Mouse (Mus musculus) liver, embryonic 11.5 days (tissue): ENCODE results near the gene Rwdd1. TPM values are rescaled to one million over a fixed set of nuclear protein-coding genes. Genes with fewer than 3 reads are reported as not detected.
A peak's percentile ranks its signal among the peaks of the same experiment; 100 is the strongest.

Experiments
- ATAC-seq: fragments of 200-750 bp; cut with Nextera tagmentation; replicated peaks from 2 replicates; pipeline ENCODE4 v1.8.0; 2017; ENCODE audit warnings: moderate number of reproducible peaks, mild to moderate bottlenecking, moderate TSS enrichment, moderate library complexity; ENCODE audit not compliant: low FRiP score
- DNase-seq: peaks from one replicate; pipeline ENCODE4 v3.0.0-alpha.2; 2017; ENCODE audit warnings: low spot score
- H3K27ac ChIP-seq: fragments of 300-500 bp; sonication (generic); 2 replicates; pipeline ENCODE4 v1.5.1; 2014; ENCODE audit warnings: mild to moderate bottlenecking, low read depth, low read length, control low read depth
- H3K27me3 ChIP-seq: fragments of 300-500 bp; sonication (generic); replicated peaks from 2 replicates; pipeline ENCODE4 v1.6.1; 2014; ENCODE audit warnings: low read length, mixed read lengths; ENCODE audit not compliant: control insufficient read depth, insufficient read depth
- H3K36me3 ChIP-seq: fragments of 300-500 bp; sonication (generic); 2 replicates; pipeline ENCODE4 v1.6.1; 2014; ENCODE audit warnings: mild to moderate bottlenecking, low read length, moderate library complexity, mixed read lengths; ENCODE audit not compliant: control insufficient read depth, insufficient read depth
- H3K4me1 ChIP-seq: fragments of 300-500 bp; sonication (generic); replicated peaks from 2 replicates; pipeline ENCODE4 v1.6.1; 2014; ENCODE audit warnings: low read length, mixed read lengths; ENCODE audit not compliant: control insufficient read depth, insufficient read depth
- H3K4me2 ChIP-seq: fragments of 300-500 bp; sonication (generic); 2 replicates; pipeline ENCODE4 v1.6.1; 2014; ENCODE audit warnings: mild to moderate bottlenecking, control low read depth, moderate library complexity
- H3K4me3 ChIP-seq: fragments of 300-500 bp; sonication (generic); 2 replicates; pipeline ENCODE4 v1.5.1; 2014; ENCODE audit warnings: low read depth, low read length, control low read depth
- H3K9ac ChIP-seq: fragments of 300-500 bp; sonication (generic); 2 replicates; pipeline ENCODE4 v1.6.1; 2014; ENCODE audit warnings: low read depth, low read length, control low read depth
- H3K9me3 ChIP-seq: fragments of 300-500 bp; sonication (generic); 2 replicates; pipeline ENCODE4 v1.6.1; 2016; ENCODE audit warnings: low read length, inconsistent platforms, mixed read lengths; ENCODE audit not compliant: control insufficient read depth
- WGBS: fragments of 180-500 bp; shearing (Covaris S2); extraction: QIAGEN DNeasy Blood & Tissue Kit; methylation state at CpG from one replicate; pipeline ENCODE4 v1.1.7; 2014; 5-methylcytosine and 5-hydroxymethylcytosine counted together
- polyA plus RNA-seq: library from polyadenylated mRNA; unstranded; fragments of >200 nt; fragmentation: Nextera tagmentation; extraction: Ambion mirVana; gene quantifications from 2 replicates; pipeline ENCODE4 v1.2.1, GENCODE M21; 2014

Gene Rwdd1
- polyA plus RNA-seq, 1 experiment from 2014 or later: 139 TPM

DNA sequence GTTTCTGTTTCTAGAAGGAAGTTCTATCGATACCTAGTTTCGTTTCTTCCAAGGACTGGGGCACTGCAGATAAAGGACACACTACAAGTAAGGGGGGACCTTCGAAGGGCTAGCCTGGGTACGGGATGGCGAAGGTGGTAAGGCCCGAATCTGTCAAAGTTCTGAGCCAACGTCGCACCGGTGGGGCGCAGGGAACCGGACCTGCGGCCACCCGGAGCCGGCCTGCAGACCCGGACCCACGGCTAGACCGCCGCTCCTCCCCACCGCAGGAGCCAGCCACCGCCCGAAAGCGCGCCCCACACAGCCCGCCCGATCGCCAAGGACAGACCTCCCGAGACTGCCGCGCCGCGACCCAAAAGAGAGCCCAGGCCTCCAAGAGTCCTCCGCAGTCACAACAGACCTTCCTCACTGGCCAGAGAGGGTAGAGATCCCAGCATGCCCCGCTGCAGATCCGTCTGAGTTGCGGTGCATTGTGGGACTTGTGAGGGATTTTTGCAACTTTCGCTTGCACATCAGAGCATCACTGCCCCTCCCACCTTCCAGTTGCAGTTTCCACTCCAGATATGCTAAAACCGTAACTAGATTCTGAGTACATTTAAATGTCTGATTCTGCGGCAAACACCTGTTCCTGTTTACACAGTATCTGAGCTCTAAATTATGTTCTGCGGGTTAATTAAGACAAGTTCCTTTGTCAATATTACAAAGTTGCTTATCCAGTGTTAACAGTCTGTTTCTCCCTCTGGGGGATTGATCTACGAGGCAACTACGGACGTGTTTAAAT is 68.4 kb downstream of the Rwdd1 start, which contains the start of gene Zup1:
Gene Zup1 (minus strand): TSS at position 467 of the 781 bp plus-strand sequence.
- Histone ChIP-seq H3K4me3 (peak within 1 kb of the TSS; percentile 78), H3K27me3 (no peaks in the 10 kb centered on the region), H3K36me3 (peaks cover 5% of the 10 kb centered on the region; the same call in 1 of the 2 replicates), H3K4me1 (peaks cover 5% of the 10 kb centered on the region; the same call in 1 of the 2 replicates), H3K9ac (peak within 1 kb of the TSS; percentile 88), H3K4me2 (peak within 1 kb of the TSS; percentile 67), H3K9me3 (no peaks in the 10 kb centered on the region), H3K27ac (peak within 1 kb of the TSS; percentile 75)
- ATAC-seq (peak; percentile 95), DNase-seq (peak; percentile 78)
- WGBS: 4% methylated on average over 42 of the region's 42 CpGs

Other genes with a start within 250 kb of the Rwdd1 start
- gene Sult3a2, start 232.9 kb downstream of the Rwdd1 start, polyA plus RNA-seq: not detected in 2 replicates
- gene Sult3a1, start 161.9 kb downstream of the Rwdd1 start, polyA plus RNA-seq: not detected in 2 replicates
- 0.04 TPM in 1 of 2 replicates, not detected in the other for gene Rsph4a, start 114.5 kb downstream of the Rwdd1 start, polyA plus RNA-seq
- 15.0 and 16.6 TPM in 2 replicates for gene Zup1, start 68.4 kb downstream of the Rwdd1 start, polyA plus RNA-seq
- not detected in 2 replicates for gene Trappc3l, start 18.0 kb upstream of the Rwdd1 start, polyA plus RNA-seq
- gene Calhm4, start 24.7 kb upstream of the Rwdd1 start, polyA plus RNA-seq: 0.05 TPM in 1 of 2 replicates, not detected in the other
- 0.08 and 0.09 TPM in 2 replicates for gene Calhm5, start 76.9 kb upstream of the Rwdd1 start, polyA plus RNA-seq
- gene Calhm6, start 108.4 kb upstream of the Rwdd1 start, polyA plus RNA-seq: 1.4 and 1.5 TPM in 2 replicates
- gene Dse, start 188.1 kb upstream of the Rwdd1 start, polyA plus RNA-seq: 14.9 and 16.8 TPM in 2 replicates